Mouse (Mus musculus) megakaryocyte, embryonic 14.5 days (primary cell): Measurements from ENCODE around the gene Rac2.

ENCODE experiments used
- FLI1 ChIP-seq: IDR thresholded peaks from 2 replicates; pipeline ENCODE4 v1.6.1; 2012; ENCODE audit warnings: low read length, inconsistent platforms, mixed read lengths
- GATA1 ChIP-seq: IDR thresholded peaks from 3 replicates; pipeline ENCODE4 v1.6.1; 2012; ENCODE audit warnings: mixed read lengths, low read length, inconsistent platforms, borderline replicate concordance

DNA sequence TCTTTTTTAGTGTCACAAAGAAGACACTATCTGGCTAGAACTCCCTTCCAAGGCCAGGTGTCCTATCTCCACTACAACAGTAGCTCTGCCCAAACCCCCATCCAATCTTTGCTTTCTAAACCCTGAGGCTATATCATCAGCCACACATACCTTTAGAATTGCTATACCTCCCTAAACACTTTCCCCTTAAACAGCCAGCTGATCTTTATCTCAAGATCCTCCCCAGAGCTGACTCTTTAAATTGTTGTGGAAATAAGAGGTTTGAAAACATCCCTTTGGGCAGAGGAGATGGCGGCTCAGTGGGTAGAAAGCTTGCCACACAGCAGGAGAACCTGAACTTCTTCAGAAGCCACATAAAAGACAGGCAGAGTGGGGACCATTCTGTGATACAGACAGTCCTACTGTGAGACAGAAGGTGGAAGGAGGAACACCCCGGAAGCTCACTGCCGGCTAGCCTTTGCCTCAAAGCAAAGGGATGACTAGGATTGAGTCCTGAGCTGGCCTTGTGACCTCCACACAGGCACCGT lies 3.8 kb upstream of the Rac2 start:
- no peak for TF ChIP-seq GATA1
- TF ChIP-seq FLI1, result no peak
